Mouse (Mus musculus): ENCODE measurements around the gene Zdhhc1.

The Zdhhc1 gene

GRCm38 (mm10) chr8:105517346-105517745 is 20.6 kb upstream of the Zdhhc1 start:
- no peak for DNase-seq

- DNase-seq: peak; percentile 85
Observed at GRCm38 (mm10) chr8:105516018-105516645, 19.4 kb upstream of the Zdhhc1 start.

GRCm38 (mm10) chr8:105514656-105515055 is 18.0 kb upstream of the Zdhhc1 start:
- no peak for DNase-seq

GRCm38 (mm10) chr8:105514194-105514593 is 17.5 kb upstream of the Zdhhc1 start:
- DNase-seq: no peak

- DNase-seq: no peak
Observed at GRCm38 (mm10) chr8:105509997-105510735, 13.5 kb upstream of the Zdhhc1 start.

GRCm38 (mm10) chr8:105508758-105509157 is 12.1 kb upstream of the Zdhhc1 start:
- no peak for DNase-seq

- DNase-seq: no peak
Observed at GRCm38 (mm10) chr8:105506977-105507376, 10.3 kb upstream of the Zdhhc1 start.

GRCm38 (mm10) chr8:105504617-105505016 is 7.9 kb upstream of the Zdhhc1 start:
- no peak for DNase-seq

GRCm38 (mm10) chr8:105499787-105500186 is 3.1 kb upstream of the Zdhhc1 start:
- no peak for DNase-seq

GRCm38 (mm10) chr8:105495350-105496302 is 1.1 kb downstream of the Zdhhc1 start:
- no peak for DNase-seq

- no peak for DNase-seq
Observed at GRCm38 (mm10) chr8:105494566-105494965, 2.1 kb downstream of the Zdhhc1 start.

- DNase-seq: no peak
Observed at GRCm38 (mm10) chr8:105493495-105493894, 3.2 kb downstream of the Zdhhc1 start.

- no peak for DNase-seq
Observed at GRCm38 (mm10) chr8:105489281-105489680, 7.4 kb downstream of the Zdhhc1 start.

GRCm38 (mm10) chr8:105488082-105488481 is 8.6 kb downstream of the Zdhhc1 start:
- no peak for DNase-seq

GRCm38 (mm10) chr8:105484392-105484791 is 12.3 kb downstream of the Zdhhc1 start:
- no peak for DNase-seq

- DNase-seq: no peak
Observed at GRCm38 (mm10) chr8:105484030-105484368, 12.7 kb downstream of the Zdhhc1 start.

GRCm38 (mm10) chr8:105483212-105484029 is 13.3 kb downstream of the Zdhhc1 start:
- DNase-seq: no peak

GRCm38 (mm10) chr8:105482123-105482522 is 14.6 kb downstream of the Zdhhc1 start:
- no peak for DNase-seq

- no peak for DNase-seq
Observed at GRCm38 (mm10) chr8:105481453-105481852, 15.2 kb downstream of the Zdhhc1 start.

- no peak for DNase-seq
Observed at GRCm38 (mm10) chr8:105481013-105481412, 15.7 kb downstream of the Zdhhc1 start.

GRCm38 (mm10) chr8:105477792-105478191 is 18.9 kb downstream of the Zdhhc1 start:
- DNase-seq: no peak

GRCm38 (mm10) chr8:105476628-105477413 is 19.9 kb downstream of the Zdhhc1 start:
- peak; percentile 85 for DNase-seq
